In the genomic region with DNA sequence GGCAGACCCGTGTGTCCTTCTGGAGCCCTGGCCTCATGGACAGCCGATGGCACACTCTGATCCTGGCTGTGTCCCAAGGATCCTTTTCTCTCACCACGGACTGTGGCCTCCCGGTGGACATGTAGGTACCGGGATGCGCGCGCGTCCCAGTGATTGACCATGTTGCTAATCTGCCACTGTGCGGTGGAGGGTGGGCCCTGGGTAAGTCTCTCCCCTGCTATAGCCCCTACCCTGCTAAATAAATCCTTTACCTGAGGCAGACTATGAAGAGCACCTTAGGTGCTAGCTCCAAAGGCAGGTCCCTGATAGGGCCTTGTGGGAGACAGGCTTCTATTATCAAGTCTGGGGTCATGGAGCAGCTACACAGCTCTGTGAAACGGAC, we compare ENCODE assay signal across 8 mouse cellular contexts. TPM values are rescaled to one million over a fixed set of nuclear protein-coding genes. Genes with fewer than 3 reads are reported as not detected.
DNase-seq lines count a peak whose midpoint lies in the region; ATAC-seq and TF ChIP-seq lines count a peak whose summit lies in the region.

No protein-coding gene starts in this region.

- H3K4me2 ChIP-seq in heart, embryonic 13.5 days = peak overlapping the region; percentile 50
- H3K4me2 ChIP-seq in hindbrain, embryonic 14.5 days (replicated peaks) = peak overlapping the region; percentile 34

- H3K4me1 ChIP-seq in heart, embryonic 13.5 days = no peaks in the 10 kb centered on the region
- H3K4me1 ChIP-seq in embryonic facial prominence, embryonic 10.5 days = peaks cover 10% of the 10 kb centered on the region
- H3K4me1 ChIP-seq in hindbrain, embryonic 14.5 days (replicated peaks; ENCODE audit: control insufficient read depth, insufficient read depth, low read length) = no peaks in the 10 kb centered on the region
- H3K4me1 ChIP-seq in midbrain, embryonic 10.5 days = peaks cover 21% of the 10 kb centered on the region

- peak overlapping the region; percentile 16 for H3K4me3 ChIP-seq in heart, embryonic 13.5 days
- peak overlapping the region; percentile 51 for H3K4me3 ChIP-seq in embryonic facial prominence, embryonic 10.5 days
- H3K4me3 ChIP-seq in hindbrain, embryonic 14.5 days (replicated peaks; ENCODE audit: low read length) = peak overlapping the region; percentile 14
- peak overlapping the region; percentile 46 for H3K4me3 ChIP-seq in midbrain, embryonic 10.5 days
- H3K4me3 ChIP-seq in left cerebral cortex, adult 2 months = no peak overlapping the region

- TF ChIP-seq CTCF in left cerebral cortex, adult 2 months (IDR thresholded peaks at IDR 0.05) = no peak

- H3K27ac ChIP-seq in heart, embryonic 13.5 days (replicated peaks) = no peak overlapping the region
- peak overlapping the region; percentile 61; the same call in 1 of the 2 replicates for H3K27ac ChIP-seq in embryonic facial prominence, embryonic 10.5 days (replicated peaks)
- no peak overlapping the region for H3K27ac ChIP-seq in hindbrain, embryonic 14.5 days
- peak overlapping the region; percentile 55; the same call in 1 of the 2 replicates for H3K27ac ChIP-seq in midbrain, embryonic 10.5 days (replicated peaks)
- no peak overlapping the region for H3K27ac ChIP-seq in left cerebral cortex, adult 2 months

- 34% methylated on average over 11 of the region's 11 CpGs for WGBS in heart, embryonic 13.5 days
- WGBS in embryonic facial prominence, embryonic 10.5 days = 26% methylated on average over 11 of the region's 11 CpGs
- 39% methylated on average over 11 of the region's 11 CpGs for WGBS in hindbrain, embryonic 14.5 days
- WGBS in midbrain, embryonic 10.5 days = 46% methylated on average over 11 of the region's 11 CpGs

- DNase-seq in heart, postnatal 4 days = no peak
- no peak for DNase-seq in embryonic facial prominence, embryonic 10.5 days (ENCODE audit: low spot score)
- DNase-seq in hindbrain, embryonic 14.5 days (ENCODE audit: low spot score) = no peak
- DNase-seq in midbrain, embryonic 10.5 days (ENCODE audit: low spot score) = no peak
- no peak for DNase-seq in gastrocnemius, adult 18-20 months (ENCODE audit: low spot score)
- DNase-seq in left cerebral cortex, adult 2 months (ENCODE audit: extremely low spot score in 1 of 2, low spot score in 2 of 2) = no peak
- DNase-seq in embryo, embryonic 10.5 days (ENCODE audit: low spot score) = no peak

- ATAC-seq in heart, embryonic 13.5 days (ENCODE audit: extremely low read depth, insufficient number of reproducible peaks, low FRiP score, low TSS enrichment) = no peak
- no peak; the same call in none of the 2 replicates for ATAC-seq in hindbrain, embryonic 14.5 days (ENCODE audit: low FRiP score)

- intact Hi-C loops in left cerebral cortex, adult 2 months (cut with DNase I) = loop anchor here (5.0 kb wide), 1 partner anchor 67 kb away; a partner anchor contains a TSS

- no peak overlapping the region for H3K9ac ChIP-seq in heart, embryonic 13.5 days
- peak overlapping the region; percentile 4; the same call in 1 of the 2 replicates for H3K9ac ChIP-seq in hindbrain, embryonic 14.5 days

- H3K27me3 ChIP-seq in heart, embryonic 13.5 days (replicated peaks) = peaks cover 28% of the 10 kb centered on the region
- H3K27me3 ChIP-seq in embryonic facial prominence, embryonic 10.5 days (replicated peaks; ENCODE audit: low read depth, poor library complexity, severe bottlenecking) = no peaks in the 10 kb centered on the region
- H3K27me3 ChIP-seq in hindbrain, embryonic 14.5 days (ENCODE audit: control insufficient read depth, insufficient read depth, low read length) = no peaks in the 10 kb centered on the region
- H3K27me3 ChIP-seq in midbrain, embryonic 10.5 days (ENCODE audit: low read depth, poor library complexity, severe bottlenecking) = no peaks in the 10 kb centered on the region

- H3K36me3 ChIP-seq in heart, embryonic 13.5 days = no peaks in the 10 kb centered on the region
- no peaks in the 10 kb centered on the region for H3K36me3 ChIP-seq in embryonic facial prominence, embryonic 10.5 days (replicated peaks)
- no peaks in the 10 kb centered on the region for H3K36me3 ChIP-seq in hindbrain, embryonic 14.5 days (replicated peaks; ENCODE audit: control insufficient read depth, insufficient read depth)
- no peaks in the 10 kb centered on the region for H3K36me3 ChIP-seq in midbrain, embryonic 10.5 days

- no peaks in the 10 kb centered on the region for H3K9me3 ChIP-seq in heart, embryonic 13.5 days
- H3K9me3 ChIP-seq in embryonic facial prominence, embryonic 10.5 days = no peaks in the 10 kb centered on the region
- no peaks in the 10 kb centered on the region for H3K9me3 ChIP-seq in hindbrain, embryonic 14.5 days (ENCODE audit: control insufficient read depth, low read length)
- H3K9me3 ChIP-seq in midbrain, embryonic 10.5 days (replicated peaks) = no peaks in the 10 kb centered on the region

RNA-seq across cellular contexts. Expression of a gene that starts 3.0 kb away (rescaled TPM):
- polyA plus RNA-seq in heart, embryonic 13.5 days (2015; fragmentation: Nextera tagmentation; extraction: Ambion mirVana) = not detected in 2 replicates
- not detected for total RNA-seq in heart, postnatal 4 days (2021)
- not detected in 2 replicates for polyA plus RNA-seq in embryonic facial prominence, embryonic 10.5 days (2016; fragmentation: Nextera tagmentation; extraction: Ambion mirVana)
- polyA plus RNA-seq in hindbrain, embryonic 14.5 days (2014; fragmentation: Nextera tagmentation; extraction: Ambion mirVana) = not detected in 2 replicates
- polyA plus RNA-seq in midbrain, embryonic 10.5 days (2016; fragmentation: Nextera tagmentation; extraction: Ambion mirVana) = not detected in 2 replicates
- total RNA-seq in gastrocnemius, adult 18-20 months (2021) = not detected
- total RNA-seq in left cerebral cortex, adult 2 months (2021) = not detected

RNA-seq across cellular contexts. Expression of a gene that starts 12.1 kb away (rescaled TPM):
- polyA plus RNA-seq in heart, embryonic 13.5 days (2015; fragmentation: Nextera tagmentation; extraction: Ambion mirVana) = not detected in 2 replicates
- total RNA-seq in heart, postnatal 4 days (2021) = not detected
- not detected in 2 replicates for polyA plus RNA-seq in embryonic facial prominence, embryonic 10.5 days (2016; fragmentation: Nextera tagmentation; extraction: Ambion mirVana)
- polyA plus RNA-seq in hindbrain, embryonic 14.5 days (2014; fragmentation: Nextera tagmentation; extraction: Ambion mirVana) = not detected in 2 replicates
- not detected in 2 replicates for polyA plus RNA-seq in midbrain, embryonic 10.5 days (2016; fragmentation: Nextera tagmentation; extraction: Ambion mirVana)
- total RNA-seq in gastrocnemius, adult 18-20 months (2021) = not detected
- total RNA-seq in left cerebral cortex, adult 2 months (2021) = not detected

RNA-seq across cellular contexts. Expression of a gene that starts 18.1 kb away (rescaled TPM):
- not detected in 2 replicates for polyA plus RNA-seq in heart, embryonic 13.5 days (2015; fragmentation: Nextera tagmentation; extraction: Ambion mirVana)
- not detected for total RNA-seq in heart, postnatal 4 days (2021)
- not detected in 2 replicates for polyA plus RNA-seq in embryonic facial prominence, embryonic 10.5 days (2016; fragmentation: Nextera tagmentation; extraction: Ambion mirVana)
- not detected in 2 replicates for polyA plus RNA-seq in hindbrain, embryonic 14.5 days (2014; fragmentation: Nextera tagmentation; extraction: Ambion mirVana)
- polyA plus RNA-seq in midbrain, embryonic 10.5 days (2016; fragmentation: Nextera tagmentation; extraction: Ambion mirVana) = not detected in 2 replicates
- total RNA-seq in gastrocnemius, adult 18-20 months (2021) = not detected
- total RNA-seq in left cerebral cortex, adult 2 months (2021) = not detected

RNA-seq across cellular contexts. Expression of a gene that starts 29.0 kb away (rescaled TPM):
- polyA plus RNA-seq in heart, embryonic 13.5 days (2015; fragmentation: Nextera tagmentation; extraction: Ambion mirVana) = not detected in 2 replicates
- not detected for total RNA-seq in heart, postnatal 4 days (2021)
- not detected in 2 replicates for polyA plus RNA-seq in embryonic facial prominence, embryonic 10.5 days (2016; fragmentation: Nextera tagmentation; extraction: Ambion mirVana)
- not detected in 2 replicates for polyA plus RNA-seq in hindbrain, embryonic 14.5 days (2014; fragmentation: Nextera tagmentation; extraction: Ambion mirVana)
- not detected in 2 replicates for polyA plus RNA-seq in midbrain, embryonic 10.5 days (2016; fragmentation: Nextera tagmentation; extraction: Ambion mirVana)
- total RNA-seq in gastrocnemius, adult 18-20 months (2021) = not detected
- not detected for total RNA-seq in left cerebral cortex, adult 2 months (2021)

RNA-seq across cellular contexts. Expression of a gene that starts 37.6 kb away (rescaled TPM):
- polyA plus RNA-seq in heart, embryonic 13.5 days (2015; fragmentation: Nextera tagmentation; extraction: Ambion mirVana) = 1.8 and 2.0 TPM in 2 replicates
- total RNA-seq in heart, postnatal 4 days (2021) = 1 to 10 TPM; 1.6 to 1.8 TPM
- polyA plus RNA-seq in embryonic facial prominence, embryonic 10.5 days (2016; fragmentation: Nextera tagmentation; extraction: Ambion mirVana) = 2.2 and 2.3 TPM in 2 replicates
- 19.6 and 20.3 TPM in 2 replicates for polyA plus RNA-seq in hindbrain, embryonic 14.5 days (2014; fragmentation: Nextera tagmentation; extraction: Ambion mirVana)
- polyA plus RNA-seq in midbrain, embryonic 10.5 days (2016; fragmentation: Nextera tagmentation; extraction: Ambion mirVana) = 2.3 and 3.2 TPM in 2 replicates
- total RNA-seq in gastrocnemius, adult 18-20 months (2021) = under 1 TPM; 0.23 to 0.28 TPM
- 1 to 10 TPM; 9.5 to 9.8 TPM for total RNA-seq in left cerebral cortex, adult 2 months (2021)

Comparison
In these comparisons a context has a peak if more than half of its experiments do, and no peak if none do; other contexts are left out.
1. H3K27ac ChIP-seq: peak in embryonic facial prominence, embryonic 10.5 days (single experiment) and midbrain, embryonic 10.5 days (single experiment); none in heart, embryonic 13.5 days (single experiment), hindbrain, embryonic 14.5 days (single experiment) and left cerebral cortex, adult 2 months (single experiment).